Mouse (Mus musculus): ENCODE results near the gene Npas4. TPM values are rescaled to one million over a fixed set of nuclear protein-coding genes. Genes with fewer than 3 reads are reported as not detected.
"Not testable (repeated sequence)": the region's sequence is repeated elsewhere in the genome, so short reads cannot be mapped to it uniquely, and the experiment has no call there.

Npas4 gene
- 10 to 100 TPM; 19.1 to 26.0 TPM for total RNA-seq (2021)
- long read RNA-seq, experiment 1, partial matches to known transcripts: 0 of 3 reads
- long read RNA-seq, experiment 1, other reads (novel, unspliced or antisense): 2 of 3 reads
- long read RNA-seq, experiment 2, partial matches to known transcripts: 0 of 2 reads
- long read RNA-seq, experiment 2, other reads (novel, unspliced or antisense): 2 of 2 reads

DNA sequence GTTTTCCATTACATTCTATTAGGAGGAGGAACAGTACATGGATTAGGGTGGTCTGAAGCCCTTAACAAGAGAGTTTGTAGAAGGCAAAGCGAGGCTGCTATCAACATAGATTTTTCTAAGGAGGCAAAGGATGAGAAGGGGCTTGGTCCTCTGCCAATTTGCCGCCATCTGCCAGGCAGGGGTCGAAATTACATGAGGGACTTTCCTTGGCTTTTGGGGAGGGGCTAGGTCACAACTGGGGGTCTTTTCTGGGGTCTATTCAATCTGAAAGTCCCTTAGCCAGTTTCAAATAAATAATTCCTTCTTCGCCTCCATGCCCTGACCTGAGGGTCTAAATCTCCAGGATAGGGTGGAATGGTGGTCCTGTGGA is at the start of gene Npas4:
Gene Npas4 (minus strand): TSS at position 61 of the 370 bp plus-strand sequence.
- DNase-seq (ENCODE audit: low spot score in 2 of 2): no peak

- DNase-seq (ENCODE audit: low spot score in 2 of 2): peak in 1 of 2 experiments; percentile 32
Measured at GRCm38 (mm10) chr19:5039301-5040114, 49.4 kb upstream of the Npas4 start.

- peak; percentile 88 to 94 for DNase-seq (ENCODE audit: low spot score in 2 of 2)
Measured at GRCm38 (mm10) chr19:5038709-5039156, 48.6 kb upstream of the Npas4 start, which contains the start of the genes B4gat1 and AC124502.3. Gene B4gat1, plus strand, starts transcription at chr19:5038826. Gene AC124502.3, plus strand, starts transcription at chr19:5038891.

GRCm38 (mm10) chr19:5037678-5038571 is 47.8 kb upstream of the Npas4 start:
- DNase-seq (ENCODE audit: low spot score in 2 of 2): peak; percentile 89 to 90

GRCm38 (mm10) chr19:5036577-5036976 is 46.5 kb upstream of the Npas4 start:
- DNase-seq (ENCODE audit: low spot score in 2 of 2): no peak

DNA sequence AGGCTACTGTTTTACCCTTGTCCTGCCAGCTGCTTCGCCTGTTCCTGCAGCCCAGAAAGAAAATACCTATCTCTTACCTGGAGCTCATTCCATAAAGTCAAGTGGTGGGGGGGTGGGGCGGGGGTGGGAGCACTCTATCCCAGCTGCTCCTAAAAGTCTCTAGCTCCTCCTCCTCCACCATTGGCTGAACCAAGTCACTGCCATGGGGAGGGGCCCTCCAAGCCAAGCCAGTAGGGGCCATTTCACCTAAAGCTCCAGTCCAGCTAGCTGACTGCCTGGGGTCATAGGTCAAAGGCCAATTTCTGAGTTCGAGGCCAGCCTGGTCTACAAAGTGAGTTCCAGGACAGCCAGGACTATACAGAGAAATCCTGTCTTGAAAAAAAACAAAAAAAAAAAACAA is 42.6 kb upstream of the Npas4 start:
- DNase-seq (ENCODE audit: low spot score in 2 of 2): no peak

DNA sequence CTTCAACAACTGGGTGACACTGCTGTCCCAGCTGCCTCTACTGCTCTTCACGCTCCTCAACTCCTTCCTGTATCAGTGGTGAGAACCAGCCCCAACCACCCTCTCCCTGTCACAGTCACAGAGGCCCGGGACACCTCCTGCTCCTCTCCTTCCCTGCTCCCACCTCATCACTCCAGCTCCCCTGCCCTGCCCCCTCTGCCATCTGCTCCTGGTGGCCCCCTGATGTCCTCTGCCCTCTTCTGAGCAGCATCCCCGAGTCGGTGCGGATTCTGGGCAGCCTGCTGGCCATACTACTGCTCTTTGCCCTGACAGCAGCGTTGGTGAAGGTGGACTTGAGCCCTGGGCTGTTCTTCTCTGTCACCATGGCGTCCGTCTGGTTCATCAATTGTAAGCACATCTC is 36.0 kb upstream of the Npas4 start:
- DNase-seq (ENCODE audit: low spot score in 2 of 2): no peak

DNA sequence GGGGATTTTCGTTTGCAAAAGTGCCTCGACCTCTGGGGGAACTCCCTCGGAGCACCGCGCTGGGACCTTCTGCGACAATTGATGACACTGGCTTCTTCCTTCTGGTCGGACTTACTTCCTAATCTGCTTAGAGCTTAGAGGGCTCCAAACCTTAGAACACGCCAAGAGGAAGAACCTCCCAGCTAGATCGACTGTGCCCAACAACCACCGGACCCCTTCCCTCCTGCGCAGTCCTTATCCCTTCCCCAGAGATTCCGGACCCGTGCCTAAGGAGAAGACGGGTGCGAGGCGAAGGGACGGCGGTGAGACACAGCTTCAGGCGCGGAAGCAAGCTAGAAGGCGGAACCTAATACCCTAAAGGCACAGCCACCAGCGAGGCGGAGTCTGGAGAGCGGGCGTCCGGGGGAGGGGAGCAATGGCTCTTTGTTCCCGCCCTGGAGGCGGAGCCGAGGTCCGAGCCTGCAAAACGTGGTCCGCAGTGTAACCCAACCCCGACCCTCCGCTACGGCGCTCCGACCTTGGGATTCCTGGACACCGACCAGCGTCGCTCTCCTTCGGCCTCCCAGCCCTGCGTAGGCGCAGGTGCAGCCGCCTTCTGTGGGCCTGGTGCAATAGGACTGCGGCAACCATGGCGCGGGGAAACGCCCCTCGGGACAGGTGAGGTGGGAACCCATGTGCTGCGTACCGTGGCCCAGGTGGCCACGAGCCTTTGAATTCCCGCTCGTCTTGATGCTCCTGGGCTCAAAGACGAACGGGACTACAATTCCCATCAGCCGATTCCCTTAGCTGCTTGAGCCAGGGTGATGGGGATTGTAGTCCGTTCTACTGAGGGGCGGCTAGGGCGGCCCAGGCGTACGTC is 33.7 kb upstream of the Npas4 start, which contains the start of gene Slc29a2:
Gene Slc29a2 (plus strand): TSS at position 240 of the 859 bp plus-strand sequence.
- DNase-seq (ENCODE audit: low spot score in 2 of 2): peak; percentile 81 to 93

DNA sequence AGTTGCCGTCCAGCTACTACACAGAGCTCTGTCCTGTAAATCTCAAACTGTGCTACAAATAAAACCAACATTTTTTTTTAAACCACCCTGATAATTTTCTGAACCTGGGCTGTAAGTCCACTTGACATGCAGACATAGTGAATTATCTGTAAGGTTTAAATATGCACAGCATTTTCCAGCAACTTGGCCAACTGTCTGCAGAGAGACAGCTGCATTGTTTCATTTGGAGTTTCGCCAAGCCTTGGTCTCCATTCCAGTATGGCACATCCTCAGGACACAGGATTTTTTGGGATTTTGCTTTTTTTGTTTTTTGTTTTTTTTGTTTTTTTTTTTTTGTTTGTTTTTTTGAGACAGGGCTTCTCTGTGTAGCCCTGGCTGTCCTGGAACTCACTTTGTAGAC is 31.3 kb upstream of the Npas4 start:
- DNase-seq (ENCODE audit: low spot score in 2 of 2): no peak

DNA sequence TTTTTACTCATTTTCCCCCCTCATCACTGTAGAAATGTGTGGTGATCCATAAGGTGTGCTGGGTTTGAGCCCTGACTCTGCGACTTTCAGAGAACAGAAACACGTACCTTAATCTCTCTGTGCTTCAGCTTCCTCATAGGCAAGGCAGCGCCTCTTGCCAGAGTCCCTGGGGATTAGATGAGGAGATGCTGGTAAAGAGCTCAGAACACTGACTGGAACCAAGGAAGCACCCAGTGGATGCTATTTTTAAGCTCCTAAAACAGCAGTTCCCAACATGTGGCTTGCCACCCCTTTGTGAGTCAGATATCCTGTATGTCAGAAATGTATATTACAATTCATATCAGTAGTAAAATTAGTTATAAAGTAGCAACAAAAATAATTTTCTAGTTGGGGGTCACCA is 28.1 kb upstream of the Npas4 start:
- DNase-seq (ENCODE audit: low spot score in 2 of 2): no peak

DNA sequence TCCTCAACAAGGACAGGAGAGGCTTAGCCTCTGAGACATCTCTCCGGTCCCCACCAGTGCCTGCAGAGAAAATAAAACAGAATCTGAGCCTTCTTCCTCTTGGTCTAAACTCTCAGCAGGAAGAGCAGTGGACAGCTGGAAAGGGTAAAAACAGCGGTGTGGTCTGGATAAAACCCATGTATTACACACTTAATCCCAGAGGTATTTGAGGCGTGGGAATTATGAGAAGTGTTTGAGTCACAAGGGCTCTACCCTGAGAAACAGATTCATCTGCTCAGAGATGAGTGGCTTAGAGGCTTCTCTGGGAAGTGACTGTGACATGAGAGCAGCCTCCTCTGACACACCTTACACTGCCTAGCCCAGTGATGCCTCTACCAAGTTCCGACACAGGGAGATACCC is 27.5 kb upstream of the Npas4 start:
- DNase-seq (ENCODE audit: low spot score in 2 of 2): no peak

- DNase-seq (ENCODE audit: low spot score in 2 of 2): peak; percentile 58 to 71
Measured at GRCm38 (mm10) chr19:5016782-5017181, 26.7 kb upstream of the Npas4 start.

GRCm38 (mm10) chr19:5016221-5016742 is 26.2 kb upstream of the Npas4 start:
- DNase-seq (ENCODE audit: low spot score in 2 of 2): no peak

DNA sequence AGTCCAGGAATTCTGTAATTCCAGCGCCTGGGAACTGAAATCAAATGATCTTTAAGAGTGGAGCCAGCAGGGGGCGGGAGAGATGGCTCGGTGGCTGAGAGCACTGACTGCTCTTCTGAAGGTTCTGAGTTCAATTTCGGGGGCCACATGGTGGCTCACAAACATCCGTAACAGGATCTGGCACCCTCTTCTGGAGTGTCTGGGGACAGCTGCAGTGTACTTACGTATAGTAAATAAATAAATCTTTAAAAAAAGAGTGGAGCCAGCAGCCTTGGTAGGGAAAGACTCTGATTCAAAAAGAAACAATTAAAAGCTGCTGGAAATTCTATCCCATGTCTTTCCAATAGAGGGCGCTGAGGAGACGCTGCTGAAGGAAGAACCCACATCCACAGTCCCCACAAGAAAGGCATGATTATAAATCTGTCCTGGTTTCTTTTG is 24.9 kb upstream of the Npas4 start:
- peak in 1 of 2 experiments; percentile 34 for DNase-seq (ENCODE audit: low spot score in 2 of 2)

DNA sequence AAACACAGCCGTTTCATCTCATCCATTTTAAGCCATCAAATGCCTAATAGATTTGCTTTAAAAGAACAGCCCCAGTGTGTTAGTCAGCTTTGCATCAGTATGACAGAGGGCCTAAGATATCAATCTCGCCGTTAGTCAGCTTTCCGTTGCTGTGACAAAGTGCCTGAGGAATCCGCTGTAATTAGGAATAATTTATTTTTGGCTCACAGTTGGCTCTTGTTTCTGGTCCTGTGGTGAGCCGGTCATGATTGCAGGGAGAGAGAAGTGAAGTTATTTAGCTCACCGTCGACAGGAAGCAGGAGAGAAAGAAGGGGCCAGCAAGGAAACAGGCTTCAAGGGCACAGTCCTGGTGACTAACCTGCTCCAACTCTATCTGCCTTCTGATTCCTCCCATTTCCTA is 23.0 kb upstream of the Npas4 start:
- DNase-seq (ENCODE audit: low spot score in 2 of 2): no peak

DNA sequence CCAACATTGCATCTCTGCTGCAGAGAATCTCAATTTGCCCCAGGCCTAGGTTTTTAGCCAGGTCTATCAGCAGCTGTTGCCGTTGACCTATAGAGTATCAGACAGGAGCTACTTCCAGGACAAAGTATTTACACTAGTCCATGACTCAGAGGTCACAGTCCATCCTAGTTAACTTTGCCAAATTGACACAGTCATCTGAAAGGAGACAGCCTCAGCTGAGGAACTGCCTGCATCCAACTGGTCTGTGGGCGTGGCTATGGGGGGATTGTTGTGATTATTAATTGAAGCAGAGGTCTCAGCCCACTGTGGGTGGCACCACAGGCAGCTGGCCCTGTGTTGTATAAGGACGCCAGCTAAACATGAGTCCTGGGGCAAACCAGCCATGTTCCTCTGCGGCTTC is 14.8 kb upstream of the Npas4 start:
- no peak for DNase-seq (ENCODE audit: low spot score in 2 of 2)

DNA sequence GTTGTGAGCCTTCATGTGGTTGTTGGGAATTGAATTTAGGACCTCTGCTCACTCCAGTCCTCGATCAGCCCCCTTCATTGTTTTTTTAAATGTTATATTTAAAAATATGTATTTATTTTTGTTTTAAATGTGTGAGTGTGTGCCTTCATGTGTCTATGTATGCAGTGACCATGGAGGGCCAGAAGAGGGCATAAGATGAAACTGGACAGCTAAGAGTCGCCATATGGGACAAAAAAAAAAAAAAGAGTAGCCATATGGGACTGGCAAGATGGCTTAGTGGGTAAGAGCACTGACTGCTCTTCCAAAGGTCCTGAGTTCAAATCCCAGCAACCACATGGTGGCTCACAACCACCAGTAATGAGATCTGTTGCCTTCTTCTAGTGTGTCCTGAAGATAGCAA is 13.5 kb upstream of the Npas4 start:
- DNase-seq (ENCODE audit: low spot score in 2 of 2): not testable (repeated sequence)

DNA sequence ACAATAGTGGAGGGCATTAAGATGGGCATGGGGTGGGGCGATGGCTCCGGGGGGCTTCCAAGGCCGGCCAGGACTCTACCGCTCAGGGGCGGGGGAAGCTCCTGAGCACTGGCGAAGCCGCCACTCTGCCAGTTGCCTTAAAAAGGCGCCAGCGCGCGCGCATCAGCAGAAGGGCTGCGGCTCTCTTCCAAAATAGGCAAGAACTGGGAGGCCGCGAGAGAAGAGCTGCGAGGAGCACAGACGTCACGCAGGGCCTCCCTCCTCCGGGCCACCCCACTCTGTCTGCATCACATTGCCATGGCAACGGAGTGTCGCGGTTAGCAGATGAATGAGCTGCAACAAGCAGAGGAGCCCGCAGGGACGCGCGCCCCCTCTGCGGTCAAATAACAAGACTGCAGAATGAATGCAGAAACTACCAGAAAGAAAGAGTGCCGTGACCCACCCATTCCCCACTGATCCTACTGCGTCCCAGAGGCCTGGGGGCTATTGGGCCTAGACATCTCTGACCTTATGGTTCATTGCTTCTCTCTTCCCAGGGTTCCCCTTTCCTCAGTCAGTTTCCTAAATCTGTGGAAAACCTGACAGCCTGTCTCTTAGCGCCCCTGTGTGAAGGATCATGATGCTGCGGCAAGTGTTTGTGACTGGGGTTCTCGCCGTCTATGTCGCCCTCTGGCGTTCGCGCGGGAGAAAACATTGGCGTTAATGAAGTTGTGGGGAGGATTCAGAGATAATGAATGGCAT is 11.7 kb upstream of the Npas4 start:
- peak; percentile 93 to 95 for DNase-seq (ENCODE audit: low spot score in 2 of 2)

DNA sequence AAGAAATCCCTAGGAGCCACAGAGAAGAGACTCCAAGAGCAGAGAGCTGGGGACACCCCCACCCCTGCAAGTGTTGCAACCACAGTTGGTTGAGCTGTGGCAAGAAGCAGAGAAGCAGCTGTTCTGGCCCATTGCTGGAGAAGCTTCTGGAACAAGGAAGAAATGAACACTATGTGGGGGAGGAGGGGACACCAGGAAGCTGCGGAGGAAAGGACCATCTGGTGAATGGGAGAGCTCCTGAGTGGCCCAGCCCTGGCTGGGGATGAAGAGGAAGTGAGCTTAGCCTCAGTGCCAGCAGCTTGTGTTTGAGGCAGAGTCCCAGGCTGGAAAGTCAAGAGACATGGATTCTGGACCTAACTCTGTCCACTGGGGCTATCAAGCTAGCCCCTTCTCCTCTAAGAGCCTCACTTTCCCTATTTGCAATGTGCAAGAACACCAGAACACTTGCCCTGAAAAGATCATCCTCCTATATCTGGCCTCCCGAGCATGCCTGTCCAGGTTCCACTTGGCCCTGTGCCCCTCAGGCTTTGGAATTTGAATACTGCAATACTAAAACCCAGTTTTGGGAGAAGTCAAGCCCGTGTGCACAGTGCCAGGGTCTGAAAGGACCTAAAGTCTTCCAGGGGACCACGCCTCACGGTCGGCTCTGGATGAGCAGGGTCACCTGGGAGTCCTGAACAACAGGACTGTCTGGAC is 9.5 kb upstream of the Npas4 start:
- peak; percentile 72 to 77 for DNase-seq (ENCODE audit: low spot score in 2 of 2)

All from left cerebral cortex, adult 18-20 months (tissue).